Mouse (Mus musculus) spleen, adult 2 months (tissue): Measurements from ENCODE around the gene Ndufb4. TPM values are rescaled to one million over a fixed set of nuclear protein-coding genes. Genes with fewer than 3 reads are reported as not detected.

Source experiments
- DNase-seq, 2 experiments: peaks; one replicate each; pipeline versions ENCODE4 v3.0.0 to v3.0.0-alpha.2; 2012 to 2021; ENCODE audit warnings: low spot score in 2 of 2, low read depth in 1 of 2
- H3K27ac ChIP-seq: fragments of 200-500 bp; 2 replicates; pipeline ENCODE4 v1.5.1; 2012; ENCODE audit warnings: low read length, inconsistent platforms; ENCODE audit not compliant: insufficient read depth
- H3K27me3 ChIP-seq: fragments of 200-500 bp; 2 replicates; pipeline ENCODE4 v1.6.1; 2012; ENCODE audit warnings: mild to moderate bottlenecking, moderate library complexity, low read length, inconsistent platforms; ENCODE audit not compliant: control insufficient read depth, insufficient read depth
- H3K36me3 ChIP-seq: fragments of 200-500 bp; 2 replicates; pipeline ENCODE4 v1.6.1; 2012; ENCODE audit warnings: mild to moderate bottlenecking, low read length, inconsistent platforms; ENCODE audit not compliant: control insufficient read depth, insufficient read depth
- H3K4me1 ChIP-seq: fragments of 200-500 bp; 2 replicates; pipeline ENCODE4 v1.6.1; 2011; ENCODE audit warnings: inconsistent platforms; ENCODE audit not compliant: control insufficient read depth, insufficient read depth, insufficient read length
- H3K4me3 ChIP-seq: fragments of 200-500 bp; 2 replicates; pipeline ENCODE4 v1.5.1; 2011; ENCODE audit warnings: mild to moderate bottlenecking, inconsistent platforms; ENCODE audit not compliant: insufficient read depth, insufficient read length; ENCODE audit errors: extremely low read depth
- CTCF ChIP-seq: fragments of 200-500 bp; IDR thresholded peaks from 2 replicates; pipeline ENCODE4 v1.5.1; 2011; ENCODE audit warnings: mild to moderate bottlenecking, inconsistent platforms; ENCODE audit not compliant: insufficient read depth, insufficient read length, insufficient replicate concordance; ENCODE audit errors: extremely low read depth
- POLR2A ChIP-seq: fragments of 200-500 bp; IDR thresholded peaks from 2 replicates; pipeline ENCODE4 v1.6.1; 2011; ENCODE audit warnings: low read depth, low read length, inconsistent platforms
- WGBS: fragments of 180-500 bp; shearing (Covaris S2); methylation state at CpG from one replicate; pipeline ENCODE4 v1.1.7; 2018; 5-methylcytosine and 5-hydroxymethylcytosine counted together
- polyA plus RNA-seq: library from polyadenylated mRNA; depleted of rRNA; stranded (reverse); fragments of >200 nt; gene quantifications from 2 replicates; pipeline ENCODE4 v1.2.3, GENCODE M21; 2012

The Ndufb4 gene
- polyA plus RNA-seq, 1 experiment: 16.0 TPM

DNA sequence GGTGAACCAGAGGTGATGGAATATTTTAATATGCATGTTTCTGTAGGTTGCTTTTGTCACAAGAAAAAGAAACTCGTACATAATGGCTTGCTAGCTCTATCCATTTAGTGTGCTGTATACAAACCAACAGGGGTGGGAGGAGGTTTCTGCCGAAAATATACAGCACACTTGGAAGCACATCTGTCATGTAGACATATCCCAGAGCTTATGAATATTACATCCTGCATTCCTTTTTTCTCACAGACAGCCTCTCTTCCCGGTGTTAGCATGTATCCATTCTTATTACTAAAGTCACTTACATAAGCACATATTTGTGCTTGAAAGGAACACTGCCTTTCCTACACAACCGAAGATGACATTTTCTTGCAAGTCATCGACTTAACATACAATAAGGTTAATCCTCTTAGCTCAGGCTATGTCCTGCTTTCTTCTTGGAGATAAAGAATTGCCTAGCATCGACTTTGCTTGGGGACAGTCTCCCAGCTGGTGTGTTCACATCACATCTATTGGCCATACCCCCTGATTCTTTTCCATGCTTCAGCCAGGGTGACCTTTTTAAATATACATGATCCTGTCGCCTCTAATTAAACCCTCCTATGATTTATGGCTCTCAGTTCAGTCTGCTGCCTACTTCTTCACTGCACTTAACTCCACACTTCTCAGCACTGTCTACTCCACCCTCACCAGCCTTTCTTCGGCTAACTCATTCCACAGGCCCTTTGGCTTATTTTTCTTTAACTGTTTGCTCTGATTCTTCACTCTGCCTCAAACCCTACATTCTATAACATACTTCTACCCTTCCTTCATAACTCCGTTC, 9.6 kb upstream of the Ndufb4 start:
- H3K27ac ChIP-seq: no peak overlapping the region
- H3K4me1 ChIP-seq: no peaks in the 10 kb centered on the region
- WGBS: 82% methylated on average over 9 of the region's 9 CpGs
- DNase-seq: no peak
- TF ChIP-seq CTCF: no peak
- TF ChIP-seq POLR2A: no peak
- H3K4me3 ChIP-seq: no peak overlapping the region
- H3K36me3 ChIP-seq: no peaks in the 10 kb centered on the region
- no peaks in the 10 kb centered on the region for H3K27me3 ChIP-seq

- H3K27ac ChIP-seq: no peak overlapping the region
- no peaks in the 10 kb centered on the region for H3K27me3 ChIP-seq
- H3K4me1 ChIP-seq: peaks cover 7% of the 10 kb centered on the region
- H3K4me3 ChIP-seq: no peak overlapping the region
- no peaks in the 10 kb centered on the region for H3K36me3 ChIP-seq
- TF ChIP-seq CTCF (no peak), POLR2A (no peak)
- 95% methylated on average over 7 of the region's 7 CpGs for WGBS
- no peak for DNase-seq
Measured at GRCm38 (mm10) chr16:37656796-37657195, 2.5 kb upstream of the Ndufb4 start.

DNA sequence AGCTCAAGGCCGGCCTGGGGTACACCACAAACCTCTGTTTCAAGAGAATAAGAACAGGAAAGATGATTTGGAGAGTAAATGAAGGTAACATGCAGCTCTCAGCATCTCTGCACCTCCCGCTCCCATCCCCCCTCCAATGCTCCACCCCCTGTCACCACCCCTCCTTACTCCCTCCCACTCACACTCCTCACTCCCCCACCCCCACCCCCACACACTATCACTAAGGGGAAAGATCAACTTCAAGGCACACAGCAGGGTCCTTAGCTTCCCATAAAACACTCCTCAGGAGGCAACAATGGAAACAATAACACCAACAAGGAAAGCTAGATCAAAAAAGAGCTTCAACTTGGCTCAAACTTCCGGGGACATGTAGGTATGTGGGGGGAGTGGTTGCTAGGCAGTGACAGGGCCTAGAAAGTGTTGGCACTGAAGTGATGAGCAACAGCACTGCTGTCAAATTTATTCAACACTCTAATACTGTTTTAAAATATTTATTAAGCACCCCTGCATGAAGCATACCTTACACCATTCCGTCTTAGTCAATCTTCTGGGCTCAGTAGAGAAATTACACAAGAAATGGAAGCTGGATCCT, 1.6 kb upstream of the Ndufb4 start:
- peaks cover 7% of the 10 kb centered on the region for H3K4me1 ChIP-seq
- no peak overlapping the region for H3K4me3 ChIP-seq
- DNase-seq: no peak
- no peak overlapping the region for H3K27ac ChIP-seq
- no peaks in the 10 kb centered on the region for H3K36me3 ChIP-seq
- WGBS: 85% methylated on average over 4 of the region's 4 CpGs
- no peak for TF ChIP-seq CTCF
- no peak for TF ChIP-seq POLR2A
- no peaks in the 10 kb centered on the region for H3K27me3 ChIP-seq

GRCm38 (mm10) chr16:37654831-37655455, 690 bp upstream of the Ndufb4 start:
- H3K27me3 ChIP-seq: no peaks in the 10 kb centered on the region
- no peak overlapping the region for H3K27ac ChIP-seq
- no peak for DNase-seq
- H3K4me3 ChIP-seq: no peak overlapping the region
- H3K36me3 ChIP-seq: no peaks in the 10 kb centered on the region
- H3K4me1 ChIP-seq: peaks cover 7% of the 10 kb centered on the region
- TF ChIP-seq CTCF: no peak
- no peak for TF ChIP-seq POLR2A
- WGBS: 82% methylated on average over 4 of the region's 4 CpGs

- TF ChIP-seq CTCF (no peak), POLR2A (no peak)
- Histone ChIP-seq H3K27ac (no peak overlapping the region), H3K27me3 (no peaks in the 10 kb centered on the region), H3K4me1 (peaks cover 7% of the 10 kb centered on the region), H3K4me3 (no peak overlapping the region; the same call in 1 of the 2 replicates), H3K36me3 (peaks cover 3% of the 10 kb centered on the region)
- no peak for DNase-seq
- 95% methylated on average over 1 of the region's 1 CpGs for WGBS
Measured at GRCm38 (mm10) chr16:37653058-37653457, 1.2 kb downstream of the Ndufb4 start.

GRCm38 (mm10) chr16:37652654-37653053, 1.6 kb downstream of the Ndufb4 start:
- Histone ChIP-seq H3K4me1 (peaks cover 7% of the 10 kb centered on the region), H3K27ac (no peak overlapping the region), H3K4me3 (no peak overlapping the region), H3K36me3 (peaks cover 5% of the 10 kb centered on the region), H3K27me3 (no peaks in the 10 kb centered on the region)
- no peak for DNase-seq
- TF ChIP-seq POLR2A (no peak), CTCF (no peak)
- WGBS: 80% methylated on average over 5 of the region's 5 CpGs
